ENCODE assay signal across 23 mouse cellular contexts in genomic region chr17:25638442-25638841, GRCm38 (mm10). TPM values are rescaled to one million over a fixed set of nuclear protein-coding genes. Genes with fewer than 3 reads are reported as not detected.
DNase-seq lines count a peak whose midpoint lies in the region; ATAC-seq lines count a peak whose summit lies in the region.
"Had no signal": no experiment of that assay in that cellular context is flagged by ENCODE, and none has a peak within 500 bp of the region (broad histone marks: within the 10 kb centered on the region; RNA-seq: fewer than 3 reads in every experiment).

No protein-coding gene starts in this region.

- peak; percentile 58; the same call in 1 of the 2 replicates for ATAC-seq in liver, embryonic 16.5 days (ENCODE audit: low read depth)
- peak; percentile 74 for ATAC-seq in intestine, embryonic 15.5 days
- no peak for ATAC-seq in limb, embryonic 12.5 days (ENCODE audit: insufficient number of reproducible peaks, insufficient read depth, low FRiP score, low TSS enrichment, low read depth)
- ATAC-seq: CD4-positive, CD25-positive, alpha-beta regulatory T cell, adult 4 months; forebrain, embryonic 14.5 days had no signal

- no peaks in the 10 kb centered on the region for H3K9me3 ChIP-seq in liver, embryonic 16.5 days (replicated peaks; ENCODE audit: control insufficient read depth, low read length)
- H3K9me3 ChIP-seq in intestine, embryonic 15.5 days: no peaks in the 10 kb centered on the region
- no peaks in the 10 kb centered on the region for H3K9me3 ChIP-seq in limb, embryonic 12.5 days
- H3K9me3 ChIP-seq: embryonic facial prominence, embryonic 15.5 days; hindbrain, embryonic 12.5 days; limb, embryonic 15.5 days; stomach, embryonic 15.5 days had no signal

- no peaks in the 10 kb centered on the region for H3K27me3 ChIP-seq in liver, embryonic 16.5 days (ENCODE audit: control insufficient read depth, insufficient read depth, low read depth, low read length)
- no peaks in the 10 kb centered on the region for H3K27me3 ChIP-seq in intestine, embryonic 15.5 days (replicated peaks)
- H3K27me3 ChIP-seq in limb, embryonic 12.5 days: peaks cover 2% of the 10 kb centered on the region; the same call in 1 of the 2 replicates
- H3K27me3 ChIP-seq: embryonic facial prominence, embryonic 15.5 days; hindbrain, embryonic 12.5 days; limb, embryonic 15.5 days; stomach, embryonic 15.5 days had no signal

- H3K9ac ChIP-seq in liver, embryonic 16.5 days (ENCODE audit: low read depth, low read length): no peak overlapping the region
- no peak overlapping the region for H3K9ac ChIP-seq in intestine, embryonic 15.5 days
- H3K9ac ChIP-seq in limb, embryonic 12.5 days (replicated peaks): 0 out of 2 replicates have a peak overlapping the region, but pooled peaks have one; percentile 27
- H3K9ac ChIP-seq: embryonic facial prominence, embryonic 15.5 days; hindbrain, embryonic 12.5 days; limb, embryonic 15.5 days; stomach, embryonic 15.5 days had no signal

- H3K4me1 ChIP-seq in liver, embryonic 16.5 days (ENCODE audit: control insufficient read depth, low read depth, low read length): no peaks in the 10 kb centered on the region
- H3K4me1 ChIP-seq in intestine, embryonic 15.5 days (replicated peaks): no peaks in the 10 kb centered on the region; the same call in 1 of the 2 replicates
- peaks cover 63% of the 10 kb centered on the region for H3K4me1 ChIP-seq in limb, embryonic 12.5 days (replicated peaks)
- H3K4me1 ChIP-seq: stomach, embryonic 15.5 days had no signal

- no peak overlapping the region for H3K4me2 ChIP-seq in liver, embryonic 16.5 days (ENCODE audit: low read depth, low read length)
- no peak overlapping the region for H3K4me2 ChIP-seq in intestine, embryonic 15.5 days (replicated peaks)
- H3K4me2 ChIP-seq in limb, embryonic 12.5 days: no peak overlapping the region
- H3K4me2 ChIP-seq: embryonic facial prominence, embryonic 15.5 days; hindbrain, embryonic 12.5 days; limb, embryonic 15.5 days; stomach, embryonic 15.5 days had no signal

- no peaks in the 10 kb centered on the region for H3K36me3 ChIP-seq in liver, embryonic 16.5 days (ENCODE audit: control insufficient read depth, insufficient read depth)
- H3K36me3 ChIP-seq in intestine, embryonic 15.5 days: no peaks in the 10 kb centered on the region
- H3K36me3 ChIP-seq in limb, embryonic 12.5 days: peaks cover 14% of the 10 kb centered on the region; the same call in 1 of the 2 replicates

- no peak overlapping the region for H3K4me3 ChIP-seq in liver, embryonic 16.5 days (ENCODE audit: low read depth, low read length)
- H3K4me3 ChIP-seq in intestine, embryonic 15.5 days (replicated peaks): no peak overlapping the region
- no peak overlapping the region for H3K4me3 ChIP-seq in limb, embryonic 12.5 days (replicated peaks)
- H3K4me3 ChIP-seq: embryonic facial prominence, embryonic 15.5 days; hindbrain, embryonic 12.5 days; limb, embryonic 15.5 days; stomach, embryonic 15.5 days had no signal

- no peak overlapping the region for H3K27ac ChIP-seq in liver, embryonic 16.5 days (ENCODE audit: low read length)
- H3K27ac ChIP-seq in intestine, embryonic 15.5 days: 0 out of 2 replicates have a peak overlapping the region, but pooled peaks have one; percentile 34
- H3K27ac ChIP-seq in limb, embryonic 12.5 days: peak overlapping the region; percentile 45; the same call in 1 of the 2 replicates
- H3K27ac ChIP-seq: embryonic facial prominence, embryonic 15.5 days; hindbrain, embryonic 12.5 days; limb, embryonic 15.5 days; stomach, embryonic 15.5 days had no signal

- intact Hi-C loops in left cerebral cortex, postnatal 25 days (cut with DNase I): loop anchor here (5.0 kb wide), 1 partner anchor 81 kb away; no protein-coding TSS in a partner anchor

- DNase-seq in kidney, adult 18-20 months: peak; percentile 11
- no peak for DNase-seq in kidney, postnatal 14 days
- DNase-seq in liver: no peak
- DNase-seq in left cerebral cortex, postnatal 25 days (ENCODE audit: low spot score in 2 of 2): no peak
- DNase-seq: adrenal gland, postnatal 25 days; cerebellum, adult 18-20 months; cerebellum, postnatal 10 days; gastrocnemius, postnatal 14 days; kidney, adult 8-10 months; layer of hippocampus, postnatal 36 days; lung, adult 2 months; lung, postnatal 10 days; midbrain, embryonic 14.5 days; right cerebral cortex, postnatal 25 days had no signal

- WGBS in liver, embryonic 16.5 days (ENCODE audit: insufficient replicate concordance): 55% methylated on average over 4 of the region's 4 CpGs
- 74% methylated on average over 4 of the region's 4 CpGs for WGBS in intestine, embryonic 15.5 days
- WGBS in limb, embryonic 12.5 days: 70% methylated on average over 4 of the region's 4 CpGs

RNA-seq across cellular contexts. Expression of gene Lmf1, which starts 59.6 kb away (rescaled TPM):
- 11.4 and 13.4 TPM in 2 replicates for polyA plus RNA-seq in liver, embryonic 16.5 days (2015; fragmentation: Nextera tagmentation; extraction: Ambion mirVana)
- 33.0 and 35.9 TPM in 2 replicates for polyA plus RNA-seq in intestine, embryonic 15.5 days (2015; fragmentation: Nextera tagmentation; extraction: Ambion mirVana)
- polyA plus RNA-seq in limb, embryonic 12.5 days (2016; fragmentation: Nextera tagmentation; extraction: Ambion mirVana): 27.9 and 28.9 TPM in 2 replicates
- total RNA-seq in left cerebral cortex, postnatal 25 days (2021): 10 to 100 TPM; 20.4 to 23.7 TPM
